8 mouse cellular contexts compared by ENCODE assay signal in the genomic region with DNA sequence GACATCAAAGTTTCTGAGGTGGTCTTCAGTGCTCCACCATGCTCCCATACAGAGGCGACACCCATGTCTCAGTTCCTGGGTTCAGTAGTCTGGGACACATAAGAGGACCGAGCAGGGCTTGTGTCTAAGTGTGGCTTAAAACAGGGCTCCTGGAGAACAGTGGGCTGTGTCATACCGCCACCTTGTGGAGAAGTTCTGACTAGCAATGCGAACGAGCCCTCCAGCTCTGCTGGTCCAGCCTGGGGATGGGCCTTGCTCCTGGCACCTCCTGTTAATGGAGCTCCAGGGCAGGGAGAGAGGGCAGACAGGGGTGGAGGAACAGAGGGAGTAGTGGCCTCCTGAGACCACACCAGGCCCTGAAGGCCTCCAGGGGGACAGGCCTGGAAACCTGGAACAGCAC. TPM values are rescaled to one million over a fixed set of nuclear protein-coding genes. Genes with fewer than 3 reads are reported as not detected.
A peak's percentile ranks its signal among the peaks of the same experiment; 100 is the strongest.
DNase-seq lines count a peak whose midpoint lies in the region; ATAC-seq and TF ChIP-seq lines count a peak whose summit lies in the region.

No protein-coding gene starts in this region.

- H3K36me3 ChIP-seq in intestine, embryonic 15.5 days, result no peaks in the 10 kb centered on the region
- H3K36me3 ChIP-seq in midbrain, embryonic 12.5 days, result no peaks in the 10 kb centered on the region

- intact Hi-C loops in left cerebral cortex, postnatal 10 days (cut with DNase I), result loop anchor here (1.0 to 5.0 kb wide), 2 partner anchors 37 to 217 kb away; a partner anchor contains a TSS

- DNase-seq in adrenal gland, adult 2 months, result peak; percentile 87
- DNase-seq in gastrocnemius, postnatal 10 days, result peak; percentile 90
- DNase-seq in left cerebral cortex, postnatal 10 days (ENCODE audit: extremely low spot score in 1 of 2, low spot score in 2 of 2), result peak; percentile 84 to 85
- peak; percentile 76 for DNase-seq in skeletal muscle tissue, adult 2 months (ENCODE audit: low read depth, low spot score)
- DNase-seq in yolk sac, embryonic 10.5 days (ENCODE audit: low spot score), result peak; percentile 71

- ATAC-seq in intestine, embryonic 15.5 days, result peak; percentile 75
- ATAC-seq in midbrain, embryonic 12.5 days (ENCODE audit: low FRiP score, low read depth), result peak; percentile 69; the same call in 1 of the 2 replicates

- TF ChIP-seq POLR2A in cortical plate, adult 2 months (IDR thresholded peaks at IDR 0.05; ENCODE audit: extremely low read depth, insufficient read depth, low read length), result no peak

- WGBS in intestine, embryonic 15.5 days, result 4% methylated on average over 5 of the region's 5 CpGs
- 4% methylated on average over 5 of the region's 5 CpGs for WGBS in midbrain, embryonic 12.5 days

- no peaks in the 10 kb centered on the region for H3K4me1 ChIP-seq in cortical plate, adult 2 months (ENCODE audit: control insufficient read depth, insufficient read depth, low read length)
- H3K4me1 ChIP-seq in intestine, embryonic 15.5 days (replicated peaks), result no peaks in the 10 kb centered on the region
- no peaks in the 10 kb centered on the region for H3K4me1 ChIP-seq in midbrain, embryonic 12.5 days

- TF ChIP-seq CTCF in cortical plate, adult 2 months (IDR thresholded peaks at IDR 0.05; ENCODE audit: extremely low read depth, insufficient read depth, low read length), result peak; percentile 98

- no peak overlapping the region for H3K27ac ChIP-seq in cortical plate, adult 2 months (ENCODE audit: insufficient read depth, low read length)
- H3K27ac ChIP-seq in intestine, embryonic 15.5 days, result no peak overlapping the region
- no peak overlapping the region for H3K27ac ChIP-seq in midbrain, embryonic 12.5 days (replicated peaks)

- H3K4me2 ChIP-seq in intestine, embryonic 15.5 days (replicated peaks), result no peak overlapping the region
- H3K4me2 ChIP-seq in midbrain, embryonic 12.5 days (replicated peaks), result no peak overlapping the region

- H3K9ac ChIP-seq in intestine, embryonic 15.5 days, result no peak overlapping the region
- H3K9ac ChIP-seq in midbrain, embryonic 12.5 days (replicated peaks), result no peak overlapping the region

- H3K9me3 ChIP-seq in intestine, embryonic 15.5 days, result no peaks in the 10 kb centered on the region
- no peaks in the 10 kb centered on the region for H3K9me3 ChIP-seq in midbrain, embryonic 12.5 days

- no peaks in the 10 kb centered on the region for H3K27me3 ChIP-seq in intestine, embryonic 15.5 days (replicated peaks)
- peaks cover 2% of the 10 kb centered on the region; the same call in 1 of the 2 replicates for H3K27me3 ChIP-seq in midbrain, embryonic 12.5 days

- no peak overlapping the region for H3K4me3 ChIP-seq in cortical plate, adult 2 months (ENCODE audit: insufficient read depth, low read length)
- H3K4me3 ChIP-seq in intestine, embryonic 15.5 days (replicated peaks), result no peak overlapping the region
- H3K4me3 ChIP-seq in midbrain, embryonic 12.5 days, result no peak overlapping the region

RNA-seq across cellular contexts. Expression of a gene that starts 11.8 kb away (rescaled TPM):
- total RNA-seq in adrenal gland, adult 2 months (2021), result not detected
- not detected in 2 replicates for polyA plus RNA-seq in adrenal gland, adult 2 months (2012; rRNA removed)
- 2.3 and 2.4 TPM in 2 replicates for polyA plus RNA-seq in cortical plate, adult 2 months (2012; rRNA removed)
- total RNA-seq in gastrocnemius, postnatal 10 days (2021), result 100 to 1,000 TPM; 526 to 721 TPM
- 0.45 and 0.62 TPM in 2 replicates for polyA plus RNA-seq in intestine, embryonic 15.5 days (2015; fragmentation: Nextera tagmentation; extraction: Ambion mirVana)
- total RNA-seq in left cerebral cortex, postnatal 10 days (2021), result 1 to 10 TPM in 1 of 2 experiments, under 1 TPM in 1; 0.97 to 1.4 TPM
- 1.1 and 3.9 TPM in 2 replicates for polyA plus RNA-seq in midbrain, embryonic 12.5 days (2016; fragmentation: Nextera tagmentation; extraction: Ambion mirVana)

RNA-seq across cellular contexts. Expression of a gene that starts 39.0 kb away (rescaled TPM):
- 10 to 100 TPM; 14.4 to 22.0 TPM for total RNA-seq in adrenal gland, adult 2 months (2021)
- polyA plus RNA-seq in adrenal gland, adult 2 months (2012; rRNA removed), result 32.2 and 37.6 TPM in 2 replicates
- 104 and 109 TPM in 2 replicates for polyA plus RNA-seq in cortical plate, adult 2 months (2012; rRNA removed)
- total RNA-seq in gastrocnemius, postnatal 10 days (2021), result 1 to 10 TPM; 1.1 to 1.5 TPM
- polyA plus RNA-seq in intestine, embryonic 15.5 days (2015; fragmentation: Nextera tagmentation; extraction: Ambion mirVana), result 6.9 and 7.1 TPM in 2 replicates
- 100 to 1,000 TPM; 180 to 194 TPM for total RNA-seq in left cerebral cortex, postnatal 10 days (2021)
- 19.7 and 20.2 TPM in 2 replicates for polyA plus RNA-seq in midbrain, embryonic 12.5 days (2016; fragmentation: Nextera tagmentation; extraction: Ambion mirVana)

RNA-seq across cellular contexts. Expression of a gene that starts 51.7 kb away (rescaled TPM):
- not detected for total RNA-seq in adrenal gland, adult 2 months (2021)
- not detected in 2 replicates for polyA plus RNA-seq in adrenal gland, adult 2 months (2012; rRNA removed)
- polyA plus RNA-seq in cortical plate, adult 2 months (2012; rRNA removed), result 0.17 and 0.44 TPM in 2 replicates
- not detected for total RNA-seq in gastrocnemius, postnatal 10 days (2021)
- polyA plus RNA-seq in intestine, embryonic 15.5 days (2015; fragmentation: Nextera tagmentation; extraction: Ambion mirVana), result not detected in 2 replicates
- total RNA-seq in left cerebral cortex, postnatal 10 days (2021), result 1 to 10 TPM in 1 of 2 experiments, under 1 TPM in 1; 0.24 to 1.2 TPM
- not detected in 2 replicates for polyA plus RNA-seq in midbrain, embryonic 12.5 days (2016; fragmentation: Nextera tagmentation; extraction: Ambion mirVana)
